Mouse (Mus musculus): ENCODE results near the gene Otogl. TPM values are rescaled to one million over a fixed set of nuclear protein-coding genes. Genes with fewer than 3 reads are reported as not detected.
A peak's percentile ranks its signal among the peaks of the same experiment; 100 is the strongest.

Gene Otogl
- total RNA-seq, 1 experiment from 2014 or later = 0.41 TPM

DNA sequence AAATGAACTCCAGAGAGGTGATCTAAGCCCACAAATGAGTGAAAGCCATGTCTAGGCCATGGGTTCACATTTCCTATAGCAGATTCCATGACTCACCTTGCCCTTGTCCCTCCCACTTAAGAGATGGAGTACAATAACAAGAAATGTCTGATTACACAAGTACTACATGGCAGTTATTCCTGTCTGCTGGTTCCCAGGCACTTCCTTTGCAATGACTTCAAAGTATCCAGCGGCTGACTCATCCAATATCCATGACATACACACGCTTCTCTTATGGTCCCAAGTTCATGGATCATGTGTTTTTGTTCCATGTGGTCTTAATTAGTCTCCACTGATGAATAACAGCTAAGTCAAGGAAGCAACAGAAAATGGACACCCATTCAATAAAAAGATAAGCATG, 1.1 kb upstream of the Otogl start:
- ATAC-seq (replicated peaks; ENCODE audit: low read depth, poor library complexity, severe bottlenecking) = no peak

DNA sequence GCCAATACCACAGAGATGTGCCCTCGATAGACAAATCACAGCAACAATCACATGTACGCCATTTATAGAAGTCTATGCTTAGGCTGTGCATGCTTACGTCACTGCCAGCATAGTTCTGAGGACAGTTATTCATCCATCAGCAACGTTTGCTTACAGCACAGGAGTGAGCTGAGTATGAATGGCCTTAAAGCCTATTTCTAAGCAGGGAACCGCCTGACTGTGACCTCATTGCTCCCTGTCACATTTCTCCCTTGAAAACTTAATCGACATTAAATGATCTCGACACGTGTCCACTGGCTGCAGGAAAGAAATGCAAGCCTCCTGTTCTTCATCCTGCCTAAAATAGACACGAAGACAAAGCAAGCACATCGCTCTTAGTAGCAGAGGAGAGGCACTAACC, 5.5 kb downstream of the Otogl start:
- no peak for ATAC-seq (replicated peaks; ENCODE audit: low read depth, poor library complexity, severe bottlenecking)

DNA sequence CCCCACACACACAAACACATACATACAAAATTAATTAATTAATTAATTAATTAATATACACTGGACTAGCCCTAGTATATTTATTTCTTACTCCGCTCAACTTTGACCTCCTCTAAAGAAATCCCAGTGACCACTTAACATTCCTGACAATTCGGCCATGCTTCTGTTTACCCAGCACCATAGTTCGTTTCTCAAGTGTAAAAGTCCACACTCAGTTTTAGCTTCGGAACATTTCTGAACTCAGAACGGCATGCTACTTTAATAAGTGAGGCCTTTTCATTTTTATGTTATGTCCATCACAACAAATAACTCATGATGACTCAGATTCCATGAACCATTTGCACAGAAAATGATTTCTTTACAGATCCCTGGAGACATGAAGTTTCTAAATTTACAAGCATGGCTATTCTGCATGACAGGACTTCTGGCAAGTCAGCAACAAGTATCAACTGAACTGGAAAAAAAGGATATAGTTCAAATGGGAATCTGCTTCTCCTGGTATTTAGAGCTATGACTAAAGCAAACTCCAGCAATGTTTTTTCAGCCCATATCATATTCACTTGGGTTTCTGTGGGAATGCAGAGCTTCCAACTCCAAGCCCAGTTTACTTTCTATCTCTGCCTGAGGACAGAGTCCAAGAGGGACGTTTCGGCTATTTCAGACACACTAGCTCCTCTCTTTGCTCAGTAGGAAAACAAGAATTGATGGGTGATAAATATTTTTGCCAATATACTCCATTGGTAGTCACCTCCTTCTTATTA, 6.5 kb downstream of the Otogl start:
- ATAC-seq (replicated peaks; ENCODE audit: low read depth, poor library complexity, severe bottlenecking) = no peak

DNA sequence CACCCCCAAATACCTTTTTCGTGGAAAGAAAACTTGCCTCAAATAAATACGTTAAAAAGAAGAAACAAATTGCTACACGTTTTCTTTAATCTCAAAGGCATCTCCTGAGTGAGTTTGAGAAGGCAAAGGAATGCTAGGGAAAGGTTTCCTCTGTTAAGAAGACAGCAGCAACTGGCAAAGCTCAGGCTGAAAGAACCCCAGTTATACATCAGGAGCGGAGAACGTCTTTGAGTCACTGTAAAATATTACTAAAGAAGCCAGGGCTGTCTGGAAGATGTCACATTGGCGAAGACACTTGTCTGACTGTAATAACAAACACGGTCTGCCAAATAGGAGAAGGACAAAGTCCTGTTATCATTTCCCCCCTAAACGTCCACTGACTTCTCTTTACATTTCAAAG, 10.0 kb downstream of the Otogl start:
- ATAC-seq (replicated peaks; ENCODE audit: low read depth, poor library complexity, severe bottlenecking) = no peak

DNA sequence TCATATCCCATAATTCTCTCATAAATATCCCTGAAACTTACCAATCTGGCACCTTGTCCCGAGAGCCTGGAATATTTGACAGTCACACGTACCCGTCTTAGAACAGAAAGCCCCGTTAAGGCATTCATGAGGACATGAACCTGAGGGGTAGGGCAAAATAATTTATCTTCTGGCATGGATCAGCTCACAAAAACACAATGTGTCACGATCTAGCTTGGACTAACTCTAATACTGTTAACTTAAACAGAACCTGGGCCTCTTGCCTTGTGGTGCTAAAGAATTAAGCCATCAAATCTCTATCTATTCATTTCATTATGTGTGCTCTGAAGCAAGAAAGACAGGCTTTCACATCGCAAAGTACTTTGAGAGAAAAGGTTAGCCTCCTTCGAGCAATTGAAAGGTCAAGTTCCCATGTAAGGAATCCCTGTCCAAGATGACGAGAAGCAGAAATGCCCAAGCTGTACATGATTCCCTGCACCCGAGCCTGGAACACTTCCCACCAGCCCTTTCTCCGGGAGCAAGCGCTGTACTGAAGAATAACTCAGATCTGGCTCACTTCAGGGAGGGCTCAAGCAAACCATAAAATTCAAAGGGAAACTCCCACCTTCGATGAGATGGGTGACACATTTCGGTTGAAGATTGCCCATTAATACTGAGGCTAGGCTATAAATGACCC, 10.6 kb downstream of the Otogl start:
- ATAC-seq (replicated peaks; ENCODE audit: low read depth, poor library complexity, severe bottlenecking) = no peak

DNA sequence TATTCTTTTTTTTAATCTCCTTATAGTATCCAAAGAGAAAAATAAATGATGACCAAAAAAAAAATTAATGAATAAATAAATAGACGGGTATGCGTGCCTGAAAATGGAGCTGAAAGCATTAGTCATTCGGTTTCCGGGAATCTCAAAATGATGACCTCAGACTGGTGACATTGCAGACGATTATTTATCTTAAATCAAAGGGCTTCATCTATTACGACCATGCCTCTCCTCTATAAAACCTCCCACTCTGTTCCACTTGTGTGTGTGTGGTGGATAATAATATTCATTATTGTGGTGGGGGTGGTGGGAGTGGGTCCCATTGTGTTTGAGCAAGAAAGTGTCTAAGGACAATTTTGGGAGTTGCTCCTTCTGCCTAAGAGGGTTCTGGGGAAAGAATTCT, 12.0 kb downstream of the Otogl start:
- ATAC-seq (replicated peaks; ENCODE audit: low read depth, poor library complexity, severe bottlenecking) = no peak

DNA sequence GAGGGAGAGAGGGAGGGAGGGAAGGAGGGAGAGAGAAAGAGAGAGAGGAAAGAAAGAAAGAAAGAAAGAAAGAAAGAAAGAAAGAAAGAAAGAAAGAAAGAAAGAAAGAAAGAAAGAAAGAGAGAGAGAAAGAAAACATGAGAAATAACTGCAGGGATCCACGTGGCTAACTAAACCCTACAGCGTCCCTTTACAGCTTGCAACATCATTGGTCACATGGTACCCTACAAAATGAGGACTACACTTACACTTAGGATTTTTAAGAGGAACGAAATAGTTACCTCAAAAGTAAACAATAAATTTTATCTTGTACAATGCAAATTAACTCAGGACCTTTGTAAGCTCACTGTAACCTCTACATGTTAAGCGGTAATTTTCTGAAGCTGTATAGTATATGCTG, 15.8 kb downstream of the Otogl start:
- 0 out of 2 replicates have a peak, but pooled peaks have one; percentile 36 for ATAC-seq (replicated peaks; ENCODE audit: low read depth, poor library complexity, severe bottlenecking)

DNA sequence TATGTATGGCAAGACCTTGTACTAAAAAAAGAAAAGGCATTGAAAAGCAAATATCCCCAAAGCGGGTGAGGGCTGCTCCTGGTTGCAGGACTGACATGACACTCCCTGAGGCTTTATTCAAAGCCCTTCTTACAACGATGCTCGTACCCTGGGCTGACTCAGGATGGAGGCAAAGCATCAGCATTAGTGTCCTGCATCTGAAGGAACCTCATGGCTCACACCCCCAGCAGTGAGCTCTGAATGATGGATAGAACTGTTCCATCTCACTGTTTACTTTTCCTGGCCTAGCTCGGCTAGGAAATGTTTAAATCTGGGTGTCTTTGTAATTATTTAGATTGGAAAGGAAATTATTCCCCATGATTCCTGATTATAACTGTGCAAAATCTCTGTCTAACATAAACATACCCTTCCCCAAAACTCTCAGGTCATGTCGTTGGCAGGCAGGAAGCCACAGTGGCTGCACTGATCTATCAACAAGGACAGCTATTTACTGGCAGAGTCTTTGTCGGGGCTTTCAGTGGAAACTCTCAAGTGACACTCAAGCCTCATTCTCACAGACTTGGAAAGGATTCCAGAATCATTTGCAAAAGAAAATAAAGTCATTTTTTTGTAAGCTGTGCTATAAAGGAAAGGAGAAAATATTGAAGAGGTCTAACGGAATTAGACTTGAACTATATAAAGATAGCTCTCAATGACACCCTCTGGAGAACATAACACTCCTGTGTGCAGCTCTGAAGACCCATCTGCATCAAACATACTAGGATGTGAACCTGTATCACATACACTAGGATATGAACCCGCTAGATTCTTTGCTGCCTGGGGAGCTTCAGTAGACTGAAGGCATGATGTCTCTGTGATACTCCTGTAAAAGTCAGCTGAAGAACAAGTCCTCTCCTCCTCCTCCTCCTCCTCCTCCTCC, 17.0 kb downstream of the Otogl start:
- ATAC-seq (replicated peaks; ENCODE audit: low read depth, poor library complexity, severe bottlenecking) = no peak

DNA sequence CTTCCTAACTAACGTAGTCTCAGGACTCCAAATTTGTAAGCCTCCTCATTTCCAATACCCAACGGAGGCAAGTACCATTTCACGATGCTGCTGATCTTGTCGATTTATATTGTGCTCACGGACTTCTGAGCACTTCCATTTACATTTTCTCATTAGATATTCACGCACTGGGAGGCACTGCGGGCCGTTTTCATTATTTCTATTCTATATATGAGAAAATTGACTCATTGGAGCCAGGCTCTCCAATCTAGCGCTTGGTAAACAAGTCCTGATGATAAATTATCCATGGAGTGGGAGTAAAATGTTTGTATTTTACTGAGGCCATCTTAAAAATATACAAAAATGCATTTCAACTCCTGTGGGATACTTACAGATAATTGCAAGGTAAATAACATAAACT, 21.5 kb downstream of the Otogl start:
- no peak for ATAC-seq (replicated peaks; ENCODE audit: low read depth, poor library complexity, severe bottlenecking)

DNA sequence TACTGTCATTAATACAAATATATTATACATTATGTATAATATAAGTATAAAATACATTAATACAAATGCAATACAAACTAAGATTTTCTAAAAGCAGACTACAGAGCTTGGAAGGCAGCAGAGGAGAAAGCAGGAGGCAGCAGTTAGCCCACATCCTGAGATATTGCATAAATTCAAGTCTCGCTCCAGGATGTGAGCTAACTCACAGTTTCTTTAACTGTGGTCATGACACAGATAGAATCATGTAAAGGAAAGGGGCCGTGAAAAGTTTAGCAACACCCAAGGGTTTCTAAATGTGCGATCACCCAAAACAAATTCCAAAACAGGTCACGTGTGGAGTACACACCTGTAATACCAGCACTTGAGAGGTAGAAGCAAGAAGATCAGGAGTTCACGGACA, 39.4 kb downstream of the Otogl start:
- ATAC-seq (replicated peaks; ENCODE audit: low read depth, poor library complexity, severe bottlenecking) = peak; percentile 91

DNA sequence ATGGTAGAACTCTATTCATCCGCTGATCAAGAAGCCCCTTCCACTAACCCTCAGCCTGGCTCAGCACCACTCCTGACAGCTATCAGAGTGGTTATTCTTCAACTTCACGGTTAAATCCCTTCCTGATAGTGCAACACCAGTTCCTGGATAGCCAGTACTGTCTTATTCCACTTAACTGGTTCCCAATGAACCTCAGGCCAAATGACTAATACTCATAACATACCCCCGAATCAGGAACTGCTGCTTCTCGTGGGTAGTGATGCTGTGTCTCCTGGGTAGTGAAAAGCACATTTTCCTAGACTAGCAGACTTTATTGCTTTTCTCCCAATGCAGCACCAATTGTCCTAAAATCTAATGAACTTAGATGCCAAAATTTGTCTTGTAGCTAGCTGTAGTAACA, 39.8 kb downstream of the Otogl start:
- ATAC-seq (replicated peaks; ENCODE audit: low read depth, poor library complexity, severe bottlenecking) = peak; percentile 26

DNA sequence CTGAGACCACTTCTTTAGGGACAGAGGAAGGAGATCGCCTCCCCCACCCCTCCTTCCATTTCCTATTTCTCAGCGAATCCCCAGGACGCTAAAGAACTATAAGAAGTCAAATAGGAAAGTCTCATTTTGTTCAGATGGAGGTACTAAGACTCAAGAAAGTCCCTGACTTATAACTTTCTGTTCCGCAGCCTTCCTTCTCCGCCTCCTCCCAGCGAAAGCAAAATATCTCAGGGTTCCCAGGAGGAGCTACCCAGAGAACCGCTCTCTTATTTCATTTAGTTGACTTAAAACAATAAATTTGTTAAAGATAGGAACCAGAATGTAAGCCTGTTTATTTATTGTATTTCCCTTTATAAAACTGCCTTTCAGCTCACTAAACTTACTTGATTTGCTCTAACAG, 41.4 kb downstream of the Otogl start:
- ATAC-seq (replicated peaks; ENCODE audit: low read depth, poor library complexity, severe bottlenecking) = no peak

DNA sequence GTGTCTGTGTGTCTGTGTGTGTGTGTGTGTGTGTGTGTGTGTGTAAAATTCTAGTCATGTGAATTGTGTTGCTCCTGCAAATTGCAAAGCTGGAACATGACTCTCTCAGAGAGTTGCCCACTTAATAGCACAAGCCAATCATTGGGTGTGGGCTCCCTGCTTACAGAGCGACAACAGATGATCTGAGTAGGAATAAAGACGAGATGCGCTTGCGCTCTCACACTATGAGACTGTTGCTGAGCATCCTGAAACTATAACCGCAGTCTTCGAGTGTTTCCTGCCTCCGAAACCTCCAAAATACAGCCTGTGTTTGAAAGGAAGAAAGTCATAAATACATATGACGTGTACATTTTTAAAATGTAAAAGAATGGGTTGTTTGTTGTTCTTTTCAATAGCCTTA, 43.0 kb downstream of the Otogl start:
- peak; percentile 82 for ATAC-seq (replicated peaks; ENCODE audit: low read depth, poor library complexity, severe bottlenecking)

DNA sequence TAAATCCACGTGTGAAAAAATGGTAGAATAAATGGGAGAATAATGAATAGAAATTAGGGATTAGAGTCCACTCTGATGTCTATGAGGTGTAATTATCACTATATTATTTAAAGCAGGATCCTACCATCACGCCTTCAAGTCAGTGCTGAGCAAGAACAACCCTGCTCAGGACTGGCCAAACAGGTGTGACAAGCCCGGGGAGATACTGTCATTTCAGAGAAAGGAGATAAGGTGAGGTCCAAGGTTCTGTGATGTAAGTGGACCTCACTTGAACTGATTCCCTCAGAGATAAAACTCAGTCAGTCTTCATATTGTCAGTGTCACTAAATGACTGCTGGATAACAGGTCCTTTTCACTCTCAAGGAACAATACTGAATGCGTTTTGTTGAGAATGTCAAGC, 44.5 kb downstream of the Otogl start:
- no peak for ATAC-seq (replicated peaks; ENCODE audit: low read depth, poor library complexity, severe bottlenecking)

DNA sequence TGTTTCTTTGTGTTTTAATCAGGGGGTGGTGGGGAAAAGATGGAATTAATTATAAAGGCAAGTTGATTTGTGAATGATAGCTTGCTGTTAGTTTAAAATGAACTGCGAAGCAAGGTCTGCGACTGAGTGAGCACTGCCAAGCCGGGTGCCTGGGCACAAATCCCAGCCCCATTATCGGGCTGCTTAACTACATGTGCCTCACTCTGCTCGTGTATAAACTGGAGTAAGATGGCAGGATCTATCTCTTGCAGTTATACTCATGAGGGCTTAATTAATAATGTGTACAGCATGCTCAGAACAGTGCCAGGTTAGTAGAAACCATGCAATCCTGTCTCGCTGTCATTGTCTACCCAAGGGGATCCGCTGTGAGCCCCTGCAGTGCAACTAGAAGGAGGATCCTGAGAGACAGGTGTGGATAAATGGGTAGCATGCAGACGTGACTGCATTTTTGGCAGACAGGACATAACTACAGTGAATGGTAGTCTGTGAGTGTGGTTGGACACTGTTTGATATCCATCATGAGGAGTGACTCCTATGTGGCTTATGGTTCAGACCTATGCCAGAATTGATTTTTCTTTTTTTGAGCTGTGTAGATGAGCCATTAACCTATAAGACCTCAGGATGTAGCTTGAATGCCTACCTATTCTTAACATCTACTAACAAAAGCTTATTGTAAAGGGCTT, 51.6 kb downstream of the Otogl start:
- ATAC-seq (replicated peaks; ENCODE audit: low read depth, poor library complexity, severe bottlenecking) = no peak

DNA sequence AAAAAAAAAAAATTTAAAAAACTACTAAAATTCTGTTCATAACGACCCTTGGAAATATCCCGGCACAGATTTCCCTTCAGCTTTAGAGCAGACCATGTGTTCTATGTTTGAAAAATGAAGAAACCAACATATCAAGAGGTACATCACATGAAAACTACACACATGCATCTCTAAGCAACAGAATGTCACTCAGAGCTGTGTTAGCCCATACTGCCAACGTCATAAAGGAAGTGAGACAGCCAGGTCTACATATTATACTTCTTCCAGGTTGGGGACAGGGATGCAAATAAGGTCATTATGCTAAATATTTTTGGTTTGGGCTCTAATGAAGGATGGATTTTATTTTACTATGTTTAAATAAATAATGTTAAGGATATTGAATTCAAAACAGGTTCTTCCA, 52.7 kb downstream of the Otogl start:
- no peak for ATAC-seq (replicated peaks; ENCODE audit: low read depth, poor library complexity, severe bottlenecking)

DNA sequence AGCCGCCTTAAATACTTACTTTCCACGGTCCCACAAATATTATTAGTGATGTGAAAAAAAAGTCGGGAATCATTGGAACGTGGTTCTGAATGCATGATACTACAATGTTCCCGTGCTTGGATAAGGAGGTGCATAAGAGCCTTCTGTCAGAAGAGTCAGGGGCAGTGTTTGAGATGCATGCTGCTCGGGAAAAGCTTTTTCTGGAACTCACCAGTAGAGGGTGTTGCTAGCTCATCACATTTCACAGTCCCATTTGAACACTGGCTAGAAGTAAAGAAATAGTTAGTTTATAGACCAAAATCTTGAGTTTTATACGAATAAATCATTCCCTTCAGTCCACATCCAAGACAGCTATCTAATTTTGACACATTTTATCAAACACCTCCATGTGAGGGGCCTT, 53.2 kb downstream of the Otogl start:
- peak; percentile 98 for ATAC-seq (replicated peaks; ENCODE audit: low read depth, poor library complexity, severe bottlenecking)

DNA sequence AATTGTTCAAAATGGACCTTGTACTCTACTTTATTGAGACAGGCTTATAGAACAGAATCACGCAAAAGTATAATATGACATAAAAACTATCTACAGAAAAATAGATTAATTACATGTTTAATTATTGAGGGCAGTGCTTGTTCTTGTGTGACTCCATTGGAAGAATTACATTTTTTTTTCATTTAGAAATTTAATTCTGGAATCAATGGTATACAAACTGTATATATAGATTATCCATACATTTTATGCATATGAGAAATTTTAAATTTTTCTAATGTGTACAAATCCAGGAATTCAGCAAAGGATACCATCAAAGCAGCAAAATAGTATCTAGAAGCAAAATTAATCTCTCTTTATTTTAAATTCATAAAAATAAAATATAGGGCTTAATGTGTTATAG, 67.0 kb downstream of the Otogl start:
- ATAC-seq (replicated peaks; ENCODE audit: low read depth, poor library complexity, severe bottlenecking) = no peak

DNA sequence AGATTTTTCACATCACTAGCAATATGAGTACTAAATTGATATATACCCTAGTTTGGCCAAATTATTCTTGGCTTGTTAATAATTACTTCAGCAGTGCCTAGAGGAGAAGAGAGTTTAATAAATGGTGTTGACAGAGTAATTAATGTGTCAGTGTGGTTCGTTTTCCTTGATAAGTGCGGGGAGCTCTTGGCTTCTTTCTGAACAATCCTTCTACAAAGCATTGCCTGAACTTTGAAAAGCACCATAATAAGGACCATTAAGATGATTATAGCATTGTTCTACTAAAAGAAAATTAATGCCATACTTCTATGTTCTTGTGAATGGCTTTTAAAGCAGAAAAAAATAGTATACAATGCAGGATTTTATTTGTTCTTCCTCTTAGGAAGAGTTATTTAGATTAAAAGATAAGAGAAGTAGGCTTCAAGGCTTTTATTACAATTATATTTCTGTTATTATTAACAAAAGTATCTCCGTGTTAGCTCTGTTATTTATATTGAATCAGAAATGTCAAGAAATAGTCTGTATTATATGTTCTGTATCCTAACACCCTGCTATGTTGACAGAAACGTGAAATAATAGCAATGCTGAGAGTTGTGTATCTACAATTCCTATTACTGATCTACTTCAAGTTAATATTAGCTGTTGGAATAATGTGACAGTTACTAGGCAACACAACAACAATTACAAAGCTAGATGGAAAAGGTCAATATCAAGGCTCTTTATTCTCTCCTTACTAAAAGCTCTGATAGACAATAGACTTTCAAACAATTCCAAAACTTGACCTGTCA, 77.3 kb downstream of the Otogl start:
- ATAC-seq (replicated peaks; ENCODE audit: low read depth, poor library complexity, severe bottlenecking) = no peak

DNA sequence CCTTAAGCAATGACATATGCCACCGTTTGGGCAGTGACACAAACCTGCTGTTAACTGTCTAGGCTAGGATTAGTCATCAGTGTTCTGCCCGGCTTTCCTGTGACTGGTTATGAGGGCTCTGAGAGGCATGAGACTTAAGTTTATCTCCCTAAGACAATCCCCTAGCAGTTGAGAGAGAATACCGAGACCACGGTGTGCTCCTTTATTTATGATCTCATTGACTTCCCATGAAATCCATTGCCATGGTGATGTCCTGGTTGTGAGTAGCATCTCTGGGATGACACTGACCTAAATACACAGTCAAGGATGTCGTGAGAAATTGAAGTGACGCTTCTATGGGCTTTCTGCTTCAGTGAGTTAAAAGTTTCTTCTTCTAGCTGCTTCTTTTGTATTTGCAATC, 82.8 kb downstream of the Otogl start:
- ATAC-seq (replicated peaks; ENCODE audit: low read depth, poor library complexity, severe bottlenecking) = no peak

All from common myeloid progenitor, adult 5-6 weeks (primary cell).